Comparison of ENCODE assay signal across 11 mouse cellular contexts in the genomic region with DNA sequence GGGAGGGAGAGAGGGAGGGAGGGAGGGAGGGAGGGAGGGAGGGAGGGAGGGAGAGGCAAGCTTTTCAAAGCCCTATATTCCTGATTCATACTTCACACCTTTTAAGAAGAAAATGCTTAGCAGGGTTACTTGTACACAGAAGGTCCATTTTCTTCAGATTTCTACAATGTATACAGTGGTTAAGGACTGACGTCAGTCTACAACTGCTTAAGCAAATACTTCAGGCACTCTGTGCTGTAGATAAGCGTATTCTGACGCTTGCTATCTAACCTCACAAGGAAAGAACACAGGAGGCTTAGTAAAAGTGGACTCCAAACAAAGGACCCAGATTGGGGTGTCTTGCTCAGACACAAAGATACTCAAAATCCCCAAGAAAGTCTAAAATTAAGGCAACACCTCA.
"Had no signal": no experiment of that assay in that cellular context is flagged by ENCODE, and none has a peak within 500 bp of the region (broad histone marks: within the 10 kb centered on the region; RNA-seq: fewer than 3 reads in every experiment).

No protein-coding gene starts in this region.

- H3K36me3 ChIP-seq: hindbrain, embryonic 12.5 days; limb, embryonic 15.5 days; liver, embryonic 12.5 days had no signal

- H3K27ac ChIP-seq: hindbrain, embryonic 12.5 days; hindbrain, postnatal 0 days; left cerebral cortex, adult 2 months; limb, embryonic 15.5 days; liver, embryonic 12.5 days had no signal

- H3K4me2 ChIP-seq: hindbrain, embryonic 12.5 days; limb, embryonic 15.5 days; liver, embryonic 12.5 days had no signal

- H3K4me1 ChIP-seq: limb, embryonic 15.5 days; liver, embryonic 12.5 days had no signal

- H3K4me3 ChIP-seq: hindbrain, embryonic 12.5 days; left cerebral cortex, adult 2 months; limb, embryonic 15.5 days; liver, embryonic 12.5 days had no signal

- H3K9ac ChIP-seq: hindbrain, embryonic 12.5 days; limb, embryonic 15.5 days; liver, embryonic 12.5 days had no signal

- DNase-seq: kidney, adult 8-10 months; kidney, postnatal 25 days; lung, postnatal 36 days; right cerebral cortex, adult 18-20 months; thymus, postnatal 4 days had no signal

- H3K9me3 ChIP-seq: hindbrain, embryonic 12.5 days; limb, embryonic 15.5 days; liver, embryonic 12.5 days had no signal

- ATAC-seq: hindbrain, postnatal 0 days; liver, embryonic 12.5 days; midbrain, embryonic 16.5 days had no signal

- H3K27me3 ChIP-seq: hindbrain, embryonic 12.5 days; limb, embryonic 15.5 days; liver, embryonic 12.5 days had no signal
